Mouse (Mus musculus) mouse embryonic stem cell (cell line): ENCODE measurements at regions not wholly inside any gene's neighbourhood (a gene's known extent, or its start where the extent isn't known, plus 50 kb on each side); places are given as distances from the start of the nearest gene placed in this dataset.

Source experiments
- in situ Hi-C, 2 experiments: fragments of 300-500 bp; cut with MboI; formaldehyde crosslinking; loops; 1 replicate in 1 of 2; 3 replicates in 1 of 2; pipeline ENCODE4 v1.14.3; 2019 to 2020; ENCODE audit warnings: low sequenced_read_pairs in 2 of 2, low pct_unique_long_range_greater_than_20kb in 1 of 2, mixed read lengths in 1 of 2; ENCODE audit not compliant: unreplicated experiment in 1 of 2

- in situ Hi-C loops: loop anchor here in 1 of 2 experiments (10.0 kb wide), 1 partner anchor 57 kb away; no protein-coding TSS in a partner anchor
Observed at GRCm38 (mm10) chr7:33857431-33857830, 87.4 kb downstream of the Scgb2b26 start.

- in situ Hi-C loops: loop anchor here in 1 of 2 experiments (10.0 kb wide), 1 partner anchor 60 kb away; no protein-coding TSS in a partner anchor
Observed at GRCm38 (mm10) chr7:33854911-33855310, 89.9 kb downstream of the Scgb2b26 start.
